Mouse (Mus musculus) gastrocnemius, adult 2 months (tissue): ENCODE data around the gene Tstd2. TPM values are rescaled to one million over a fixed set of nuclear protein-coding genes. Genes with fewer than 3 reads are reported as not detected.

Experiments
- DNase-seq: peaks from one replicate; pipeline ENCODE4 v3.0.0; 2022
- H3K27ac ChIP-seq: fragments of 200-600 bp; 2 replicates; pipeline ENCODE4 v1.8.1; 2022; ENCODE audit warnings: mild to moderate bottlenecking
- H3K4me3 ChIP-seq: fragments of 200-600 bp; 2 replicates; pipeline ENCODE4 v1.8.1; 2022; ENCODE audit warnings: mild to moderate bottlenecking, moderate library complexity
- CTCF ChIP-seq: fragments of 200-600 bp; IDR thresholded peaks from 2 replicates; pipeline ENCODE4 v1.8.1; 2022; ENCODE audit warnings: antibody characterized with exemption, mild to moderate bottlenecking, moderate library complexity
- intact Hi-C: fragments of 180-260 bp; cut with DNase I; formaldehyde crosslinking; loops from one replicate; pipeline ENCODE4 v1.15.1; 2025
- total RNA-seq, 2 experiments: library from RNA; stranded (reverse); gene quantifications; 2 replicates each; pipeline ENCODE4 v1.2.3; 2021

The Tstd2 gene
- total RNA-seq, 2 experiments from 2014 or later: 9.8 to 11.1 TPM

DNA sequence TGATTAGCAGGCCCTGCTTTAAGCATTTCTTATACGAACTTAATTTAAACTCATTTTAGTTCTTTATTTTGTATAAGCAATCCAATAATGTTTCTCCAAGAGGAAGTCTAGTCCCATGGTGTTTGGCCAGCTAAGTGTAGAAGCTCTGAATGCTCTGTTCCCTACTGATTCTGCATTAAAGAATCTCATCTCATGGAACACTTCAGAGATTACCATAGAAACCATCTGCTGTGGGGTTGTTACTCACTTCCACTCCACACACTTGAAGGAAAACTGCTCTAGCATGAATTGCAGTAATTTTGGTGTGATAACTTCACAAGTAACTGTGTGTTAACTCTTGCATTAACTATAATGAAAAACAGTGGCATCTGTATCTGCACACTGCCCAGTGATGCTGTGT, 8.4 kb upstream of the Tstd2 start:
- H3K27ac ChIP-seq: no peak overlapping the region
- intact Hi-C loops: no loop called here
- DNase-seq: no peak
- no peak for TF ChIP-seq CTCF
- no peak overlapping the region for H3K4me3 ChIP-seq

DNA sequence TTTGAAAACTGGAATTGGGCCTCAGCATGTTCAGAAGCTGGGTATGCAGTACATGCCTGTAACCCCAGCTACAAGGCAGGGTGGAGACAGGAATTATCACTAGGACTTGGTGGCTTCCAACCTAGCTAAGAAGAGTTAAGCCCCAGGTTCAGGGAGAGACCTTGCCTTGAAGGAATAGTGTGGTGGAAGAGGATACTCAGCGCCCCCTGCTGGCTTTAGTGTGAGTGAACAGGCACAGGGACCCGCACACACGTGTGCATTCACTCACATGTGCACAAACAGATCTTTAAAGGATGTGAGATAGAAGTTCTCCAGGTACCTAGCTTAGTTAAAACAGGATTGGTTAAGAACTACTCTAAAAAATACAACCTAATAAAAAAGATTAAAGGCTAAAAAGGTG, 5.8 kb upstream of the Tstd2 start:
- DNase-seq: no peak
- intact Hi-C loops: no loop called here
- no peak overlapping the region for H3K4me3 ChIP-seq
- no peak overlapping the region for H3K27ac ChIP-seq
- peak; percentile 43 for TF ChIP-seq CTCF

DNA sequence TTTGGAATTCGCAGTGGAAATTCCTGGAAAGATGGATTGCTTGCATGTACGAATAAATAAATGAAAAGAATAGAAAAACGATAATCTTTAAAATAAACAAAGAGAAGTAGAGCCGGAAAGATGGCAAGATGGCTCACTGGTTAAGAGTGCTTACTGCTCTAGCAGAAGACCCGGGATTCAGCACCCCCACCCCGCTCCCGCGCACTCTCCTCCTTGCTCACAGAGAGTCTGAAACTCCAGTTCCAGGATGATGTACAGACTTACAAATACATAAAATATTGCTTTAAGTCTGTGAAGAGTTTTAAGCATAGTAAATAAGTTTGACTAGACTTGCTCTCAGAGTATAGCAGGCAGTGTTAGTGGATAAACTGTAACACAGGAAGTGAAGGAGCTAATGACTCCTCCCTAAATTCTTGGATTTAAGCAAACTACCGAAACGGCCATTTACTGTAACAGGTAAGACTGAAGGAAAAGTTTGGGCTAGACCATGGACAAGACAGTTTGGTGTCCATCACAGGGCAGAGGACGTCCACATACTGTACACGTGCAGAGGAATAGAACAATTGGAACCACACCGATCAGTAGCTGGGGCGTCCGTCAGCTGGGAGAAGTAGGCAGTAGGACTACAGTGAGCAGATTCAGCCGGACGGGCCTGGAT, 736 bp downstream of the Tstd2 start:
- DNase-seq: no peak
- Histone ChIP-seq H3K27ac (peak overlapping the region; percentile 98), H3K4me3 (peak overlapping the region; percentile 84)
- TF ChIP-seq CTCF: no peak
- intact Hi-C loops: loop anchor here (5.0 kb wide), 1 partner anchor 45 kb away; no protein-coding TSS in a partner anchor

DNA sequence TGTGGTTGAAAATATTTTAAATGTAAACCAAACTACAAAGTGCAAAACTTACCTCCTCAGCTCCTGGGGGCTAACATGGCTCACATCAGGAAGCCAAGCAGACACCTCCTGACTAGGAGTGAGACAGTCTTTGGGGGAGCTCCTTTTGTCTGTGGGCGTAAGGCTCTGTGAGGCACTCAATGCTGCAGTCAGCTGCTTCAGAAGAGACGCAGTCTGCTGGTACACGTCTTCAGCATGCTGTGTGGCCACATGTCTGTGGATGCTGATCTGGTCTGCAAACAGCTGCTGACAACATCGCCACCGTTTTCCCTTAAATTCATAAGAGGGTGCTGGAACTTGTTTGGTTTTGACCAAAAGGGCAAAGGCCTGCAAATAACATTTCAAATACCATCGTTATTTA, 6.7 kb downstream of the Tstd2 start:
- no peak overlapping the region for H3K4me3 ChIP-seq
- no peak overlapping the region for H3K27ac ChIP-seq
- no peak for TF ChIP-seq CTCF
- no peak for DNase-seq
- intact Hi-C loops: no loop called here

DNA sequence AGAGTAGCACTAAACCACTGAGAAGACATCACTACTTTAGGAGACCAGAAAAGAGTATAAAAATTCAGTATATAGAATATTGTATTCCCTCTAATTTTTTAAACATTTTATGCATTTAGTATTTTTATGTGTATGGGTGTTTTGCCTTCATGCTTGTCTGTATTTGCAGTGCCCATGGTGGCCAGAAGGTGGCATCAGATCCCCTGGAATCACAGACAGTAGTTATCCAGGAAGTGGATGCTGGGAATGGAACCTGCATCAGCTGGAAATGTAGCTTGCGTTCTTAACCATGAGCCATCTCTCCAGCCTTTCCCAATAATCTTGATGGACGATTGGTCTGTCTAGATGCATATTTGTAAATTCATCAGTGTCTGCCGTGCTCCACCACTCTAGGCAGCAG, 8.3 kb downstream of the Tstd2 start:
- no peak overlapping the region for H3K27ac ChIP-seq
- intact Hi-C loops: no loop called here
- peak; percentile 55 for DNase-seq
- TF ChIP-seq CTCF: peak; percentile 78
- H3K4me3 ChIP-seq: no peak overlapping the region

DNA sequence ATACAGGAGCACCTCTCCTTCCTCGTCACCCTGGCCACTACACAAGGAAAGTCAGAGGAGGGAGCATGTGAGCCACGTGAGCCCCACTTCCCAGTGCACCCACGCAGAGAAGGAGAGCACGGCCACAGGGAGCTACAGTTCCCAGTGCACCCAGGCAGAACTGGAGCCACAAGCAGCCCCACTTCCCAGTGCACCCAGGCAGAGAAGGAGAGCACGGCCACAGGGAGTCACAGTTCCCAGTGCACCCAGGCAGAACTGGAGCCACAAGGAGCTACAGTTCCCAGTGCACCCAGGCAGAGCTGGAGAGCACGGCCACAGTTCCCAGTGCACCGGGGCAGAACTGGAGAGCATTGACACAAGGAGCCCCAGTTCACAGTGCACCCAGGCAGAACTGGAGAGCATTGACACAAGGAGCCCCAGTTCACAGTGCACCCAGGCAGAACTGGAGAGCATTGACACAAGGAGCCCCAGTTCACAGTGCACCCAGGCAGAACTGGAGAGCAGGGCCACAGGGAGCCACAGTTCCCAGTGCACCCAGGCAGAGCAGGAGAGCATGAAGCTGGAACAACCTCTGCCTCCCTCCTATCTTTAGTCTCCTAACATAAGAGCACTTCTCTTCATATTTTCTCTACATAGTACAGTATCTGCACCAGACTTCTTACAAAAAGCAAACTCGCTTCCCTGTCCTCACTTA, 9.0 kb downstream of the Tstd2 start:
- intact Hi-C loops: loop anchor here (10.0 kb wide), 2 partner anchors 95 to 125 kb away; partner anchors contain the start of gene Tmod1
- DNase-seq: no peak
- no peak for TF ChIP-seq CTCF
- no peak overlapping the region for H3K27ac ChIP-seq
- H3K4me3 ChIP-seq: no peak overlapping the region

DNA sequence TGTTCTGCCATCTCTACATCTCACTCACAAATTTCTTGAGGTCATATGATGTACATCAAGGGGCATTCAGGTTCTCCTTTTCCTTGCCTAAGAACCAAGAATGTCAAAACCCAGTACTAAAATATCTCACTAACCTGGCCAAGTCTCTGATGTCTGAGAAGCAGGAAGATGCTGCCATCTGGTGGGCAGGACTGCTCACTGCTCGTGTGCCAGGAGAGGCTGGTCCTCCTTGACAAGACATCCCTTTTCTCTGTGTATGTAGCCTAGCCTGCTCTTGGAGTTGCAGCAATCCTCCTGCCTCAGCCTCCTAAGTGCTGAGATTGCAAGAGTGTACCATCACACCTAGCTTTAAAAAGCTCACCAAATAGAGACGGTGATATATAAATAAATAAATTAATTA, 12.0 kb downstream of the Tstd2 start:
- Histone ChIP-seq H3K27ac (no peak overlapping the region), H3K4me3 (no peak overlapping the region)
- TF ChIP-seq CTCF: peak; percentile 99
- intact Hi-C loops: loop anchor here (1.0 to 10.0 kb wide), 4 partner anchors 92 to 185 kb away; partner anchors contain the start of gene Tmod1
- peak; percentile 79 for DNase-seq

DNA sequence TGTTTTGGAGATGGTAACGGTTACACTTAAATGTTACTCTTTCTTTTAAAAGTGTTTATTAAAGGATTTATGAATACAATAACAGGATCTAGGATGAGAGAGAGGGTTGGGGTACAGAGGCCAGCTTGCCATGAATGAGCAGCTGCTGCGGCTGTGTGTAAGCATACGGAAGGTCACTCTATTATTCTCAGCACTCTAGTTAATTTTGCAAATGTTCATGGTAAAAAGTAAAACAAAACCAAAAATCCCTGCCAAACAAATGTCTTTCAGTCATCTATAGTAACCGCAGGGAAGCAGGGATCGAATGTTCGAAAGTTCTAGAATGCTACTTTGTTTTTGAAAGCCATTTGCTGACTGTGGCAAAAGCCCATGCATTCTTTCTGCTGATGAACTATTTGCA, 15.1 kb downstream of the Tstd2 start:
- intact Hi-C loops: loop anchor here (10.0 kb wide), 2 partner anchors 89 to 119 kb away; partner anchors contain the start of gene Tmod1
- no peak overlapping the region for H3K4me3 ChIP-seq
- DNase-seq: no peak
- no peak overlapping the region for H3K27ac ChIP-seq
- TF ChIP-seq CTCF: no peak

DNA sequence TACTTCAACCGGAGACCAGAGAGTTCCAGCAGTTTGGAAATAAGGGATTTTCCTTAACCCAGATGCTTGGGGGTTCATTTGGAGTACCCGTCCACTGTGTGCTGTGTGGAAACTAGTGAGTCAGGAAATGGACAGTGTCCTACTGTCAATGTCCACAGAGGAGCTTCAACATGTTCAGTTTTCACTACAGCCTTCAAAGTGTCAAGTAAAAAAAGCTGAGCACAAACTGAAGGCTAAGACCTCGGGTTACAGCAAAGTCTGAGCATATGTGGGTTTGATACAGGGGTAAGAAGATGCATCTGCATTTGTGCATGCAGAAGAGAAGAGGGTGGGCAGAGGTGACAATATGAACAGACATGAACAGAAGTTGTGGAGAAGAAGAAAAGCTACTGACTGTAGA, 17.7 kb downstream of the Tstd2 start:
- no peak for TF ChIP-seq CTCF
- H3K27ac ChIP-seq: peak overlapping the region; percentile 68; the same call in 1 of the 2 replicates
- DNase-seq: no peak
- H3K4me3 ChIP-seq: no peak overlapping the region
- intact Hi-C loops: loop anchor here (10.0 kb wide), 2 partner anchors 86 to 116 kb away; partner anchors contain the start of gene Tmod1

DNA sequence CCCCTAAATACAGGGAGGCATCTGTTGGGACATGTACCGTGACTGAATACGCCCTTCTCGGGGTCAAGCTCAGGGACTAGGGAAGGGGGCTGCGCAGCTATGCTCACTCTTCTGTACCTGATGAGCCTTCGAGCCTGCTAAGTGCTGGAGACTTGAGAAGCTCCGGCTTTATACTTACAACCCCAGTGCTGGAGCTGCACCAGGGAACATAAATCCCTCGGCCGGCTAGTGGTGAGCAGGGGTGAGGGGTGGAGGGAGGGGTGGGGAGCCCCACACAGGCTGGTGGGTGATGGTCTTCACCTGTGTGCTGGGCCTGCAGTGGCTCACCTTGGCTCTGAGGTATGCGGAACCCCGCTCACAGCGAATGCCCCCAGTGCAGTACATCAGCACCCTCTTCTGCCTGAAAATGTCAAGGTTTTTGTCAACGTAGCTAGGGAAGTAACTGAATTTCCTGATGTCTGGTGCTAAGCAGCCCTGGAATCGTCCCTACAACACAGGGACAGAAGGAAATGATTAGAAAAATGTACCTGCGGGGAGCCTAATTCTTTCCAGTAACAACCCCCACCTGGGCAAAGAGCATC, 18.9 kb downstream of the Tstd2 start:
- H3K4me3 ChIP-seq: no peak overlapping the region
- no peak overlapping the region for H3K27ac ChIP-seq
- TF ChIP-seq CTCF: no peak
- intact Hi-C loops: loop anchor here (10.0 kb wide), 2 partner anchors 85 to 115 kb away; partner anchors contain the start of gene Tmod1
- no peak for DNase-seq

DNA sequence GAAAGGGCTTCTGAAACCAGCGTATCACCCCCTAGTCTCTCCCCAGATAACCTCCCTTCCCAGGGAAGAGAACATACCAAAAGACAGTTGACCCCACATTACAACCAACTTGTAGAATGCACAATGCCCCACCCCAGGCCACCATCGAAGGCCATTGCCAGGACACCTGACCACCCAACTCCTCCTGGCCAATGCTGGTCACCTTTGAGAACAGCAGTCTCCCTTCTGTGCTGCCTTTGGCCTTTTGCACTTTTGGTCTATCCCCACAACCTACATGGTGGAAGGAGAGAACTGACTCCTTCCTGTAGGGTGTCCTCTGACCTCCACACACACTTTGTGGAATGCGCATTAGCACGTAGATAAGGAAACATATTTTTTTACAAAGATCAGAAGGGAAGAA, 21.0 kb downstream of the Tstd2 start:
- TF ChIP-seq CTCF: no peak
- DNase-seq: no peak
- Histone ChIP-seq H3K4me3 (no peak overlapping the region), H3K27ac (no peak overlapping the region)
- intact Hi-C loops: no loop called here

DNA sequence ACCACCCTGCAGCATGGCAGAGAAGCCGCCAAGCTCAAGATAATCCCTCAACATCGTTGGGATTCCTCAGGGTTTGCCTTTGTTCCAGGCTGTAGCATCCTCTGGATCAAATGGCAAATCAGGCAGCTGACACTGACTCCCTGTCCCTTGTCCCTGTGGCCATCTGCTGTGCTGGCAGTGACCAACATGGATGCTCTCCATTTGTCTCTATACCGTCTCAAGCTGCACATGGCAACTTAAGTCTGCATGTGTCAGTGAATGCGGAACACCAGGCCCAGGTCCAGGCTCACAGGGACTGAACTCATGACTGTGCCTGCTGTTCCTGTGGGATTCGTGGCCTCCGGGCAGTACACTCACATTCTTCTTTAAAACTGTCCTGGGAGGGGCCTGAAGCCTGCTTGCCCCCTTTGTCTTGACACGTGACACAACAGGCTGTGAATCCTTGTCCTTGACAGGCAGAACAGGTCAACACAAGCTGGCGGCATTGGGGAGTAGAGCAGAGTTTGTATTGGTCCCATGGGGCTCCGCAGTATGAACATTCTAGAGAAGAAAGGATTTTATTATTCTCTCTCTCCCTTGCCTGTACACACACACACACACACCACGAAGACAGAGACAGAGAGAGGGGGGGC, 21.8 kb downstream of the Tstd2 start:
- H3K4me3 ChIP-seq: no peak overlapping the region
- no peak for TF ChIP-seq CTCF
- H3K27ac ChIP-seq: peak overlapping the region; percentile 16; the same call in 1 of the 2 replicates
- no peak for DNase-seq
- intact Hi-C loops: no loop called here

DNA sequence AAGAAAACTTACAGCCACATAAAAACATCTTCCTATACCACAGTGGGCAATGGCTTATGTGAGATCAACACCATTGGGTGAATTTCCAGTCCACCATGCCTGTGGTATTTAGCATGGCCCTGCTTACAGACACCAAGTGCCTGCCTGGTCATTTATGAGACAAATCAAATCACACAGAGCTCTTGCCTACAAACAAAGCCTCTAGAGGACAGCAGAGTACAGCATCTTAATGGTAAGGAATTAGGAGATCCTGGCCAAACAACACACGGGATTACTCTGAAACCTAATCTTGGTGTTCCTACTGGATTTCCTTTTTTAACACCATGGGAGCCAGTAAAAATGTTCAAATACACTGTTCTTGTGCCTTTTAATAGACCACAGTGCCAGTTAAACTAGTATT, 23.2 kb downstream of the Tstd2 start:
- Histone ChIP-seq H3K4me3 (no peak overlapping the region), H3K27ac (no peak overlapping the region; the same call in 1 of the 2 replicates)
- no peak for TF ChIP-seq CTCF
- intact Hi-C loops: no loop called here
- DNase-seq: no peak
